Mouse (Mus musculus): ENCODE data around the gene Mpped2. TPM values are rescaled to one million over a fixed set of nuclear protein-coding genes. Genes with fewer than 3 reads are reported as not detected.

Mpped2 gene
- total RNA-seq (2017), result 0.73 and 1.0 TPM in 2 replicates

DNA sequence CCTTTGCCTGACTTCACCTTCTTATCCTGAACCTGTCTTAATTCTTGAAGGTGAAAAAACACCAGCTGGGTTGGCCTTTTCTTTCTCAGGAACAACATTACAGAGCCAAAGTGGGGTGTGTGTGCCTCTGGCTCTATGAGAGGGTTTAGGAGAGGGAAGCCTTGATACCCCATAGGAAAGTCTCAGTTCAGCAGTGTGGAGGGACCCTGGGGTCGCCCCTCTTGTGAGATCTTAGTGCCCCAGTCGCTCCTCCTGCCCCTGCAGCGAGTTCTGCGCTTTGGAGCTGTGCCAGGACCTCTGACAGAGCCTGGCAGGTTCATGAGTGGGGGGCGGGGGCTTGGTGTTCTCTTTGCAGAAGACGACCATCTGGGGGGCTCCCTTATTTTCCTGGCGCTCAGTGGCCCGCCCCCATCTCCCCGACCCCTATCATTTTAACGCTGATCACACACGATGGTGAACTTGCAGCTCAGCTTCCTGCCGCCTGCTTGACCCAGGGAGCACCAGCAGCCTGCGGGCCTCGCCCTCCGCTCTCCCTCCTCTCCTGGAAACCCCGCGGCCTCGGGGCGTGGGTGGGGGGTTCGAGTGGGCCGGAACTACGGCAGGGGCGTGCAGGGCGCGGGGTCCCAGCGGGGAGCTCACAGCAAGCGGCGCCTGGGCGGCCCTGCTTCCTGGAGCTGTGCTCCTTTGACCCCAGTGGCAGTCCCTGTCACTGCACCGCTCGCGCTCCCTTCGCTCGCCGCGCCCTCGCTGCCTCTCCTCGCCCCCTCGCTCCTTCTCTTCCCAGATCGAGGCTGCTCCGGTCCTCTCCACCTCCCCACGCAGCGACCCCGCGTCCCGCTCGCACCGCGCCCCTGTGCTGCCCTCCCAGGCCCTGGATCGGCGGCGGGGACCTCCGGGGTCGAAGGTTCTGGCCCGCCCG, at the start of gene Mpped2:
TSS of gene Mpped2 (plus strand) at position 487 of the 919 bp plus-strand sequence.
- ATAC-seq (replicated peaks; ENCODE audit: low read depth, poor library complexity, severe bottlenecking), result peak; percentile 85

DNA sequence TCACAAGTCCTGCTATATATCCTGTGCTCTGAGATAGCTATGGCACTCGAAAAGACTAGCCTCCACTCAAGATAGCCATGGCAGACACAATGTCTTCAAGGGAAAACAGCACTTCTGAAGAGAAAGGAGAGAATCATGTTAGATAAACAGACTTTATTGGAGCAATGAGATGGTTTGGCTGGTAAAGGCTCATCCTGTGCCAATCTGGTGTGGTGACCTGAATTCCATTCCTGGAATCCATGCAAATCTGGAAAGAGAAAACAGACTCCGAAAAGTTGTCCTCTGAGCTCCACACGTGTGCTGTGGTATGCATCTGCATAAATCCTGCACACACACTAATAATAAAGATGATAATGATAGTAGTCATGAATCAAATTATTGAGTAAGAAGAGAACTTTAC, 48.3 kb upstream of the Mpped2 start:
- ATAC-seq (replicated peaks; ENCODE audit: low read depth, poor library complexity, severe bottlenecking), result no peak

DNA sequence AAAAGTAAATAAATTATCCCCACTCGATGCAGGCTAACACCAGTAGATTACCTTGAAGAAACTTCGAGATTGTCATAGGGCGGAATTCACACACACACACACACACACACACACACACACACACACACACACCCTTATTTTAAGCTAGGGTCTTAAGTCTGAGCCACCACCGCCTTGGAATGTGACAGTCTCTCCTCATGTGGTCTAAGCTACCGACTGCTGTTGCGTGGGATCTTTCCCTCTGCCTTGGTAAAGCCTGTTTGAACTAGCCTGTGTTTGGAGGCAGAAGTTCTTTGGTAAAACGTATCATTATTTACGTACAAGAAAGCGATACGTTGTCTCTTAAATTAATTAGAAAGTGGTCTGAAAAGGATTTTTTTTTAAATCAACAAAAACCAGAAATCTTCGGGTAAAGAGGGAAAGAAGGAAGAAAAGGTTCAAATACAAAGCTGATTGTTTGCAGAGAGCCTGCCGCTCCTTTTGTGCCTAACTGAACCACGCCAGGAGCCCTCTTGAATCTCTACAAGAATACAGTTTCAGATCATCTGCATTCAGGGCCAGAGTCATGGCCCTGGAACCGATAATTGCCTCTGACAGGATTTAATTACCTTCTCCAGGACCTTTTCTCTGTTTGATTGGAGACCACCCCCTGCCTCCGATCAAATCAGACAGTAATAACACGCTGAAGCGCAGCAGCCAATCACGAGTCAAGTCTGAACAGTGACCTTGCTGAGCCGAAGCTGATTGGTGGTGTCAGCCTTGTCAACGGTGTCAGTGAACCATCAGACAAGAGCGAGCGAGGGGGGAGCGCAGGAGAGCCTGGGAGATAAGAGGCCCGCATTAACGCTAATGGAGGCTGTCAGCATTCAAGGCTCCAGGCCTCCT, 43.1 kb upstream of the Mpped2 start:
- peak; percentile 99 for ATAC-seq (replicated peaks; ENCODE audit: low read depth, poor library complexity, severe bottlenecking)

DNA sequence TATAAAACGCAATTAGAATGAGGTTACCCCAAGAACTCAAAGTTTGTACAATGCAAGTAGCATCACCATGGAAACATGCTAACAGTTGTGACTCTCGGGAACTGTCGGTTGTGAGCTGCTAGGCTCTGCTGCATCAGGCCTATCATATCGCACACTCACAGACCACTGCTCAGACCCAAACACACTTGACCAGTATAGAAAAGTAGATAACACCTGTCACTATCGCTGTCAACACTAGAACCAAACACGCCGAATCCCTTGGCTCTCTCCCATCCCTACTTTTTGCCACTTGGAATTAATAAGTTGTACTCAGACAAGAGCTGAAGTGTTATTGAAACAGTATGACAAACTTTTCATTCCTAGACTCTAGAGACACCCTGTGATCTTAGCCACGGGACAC, 40.9 kb upstream of the Mpped2 start:
- ATAC-seq (replicated peaks; ENCODE audit: low read depth, poor library complexity, severe bottlenecking), result no peak

DNA sequence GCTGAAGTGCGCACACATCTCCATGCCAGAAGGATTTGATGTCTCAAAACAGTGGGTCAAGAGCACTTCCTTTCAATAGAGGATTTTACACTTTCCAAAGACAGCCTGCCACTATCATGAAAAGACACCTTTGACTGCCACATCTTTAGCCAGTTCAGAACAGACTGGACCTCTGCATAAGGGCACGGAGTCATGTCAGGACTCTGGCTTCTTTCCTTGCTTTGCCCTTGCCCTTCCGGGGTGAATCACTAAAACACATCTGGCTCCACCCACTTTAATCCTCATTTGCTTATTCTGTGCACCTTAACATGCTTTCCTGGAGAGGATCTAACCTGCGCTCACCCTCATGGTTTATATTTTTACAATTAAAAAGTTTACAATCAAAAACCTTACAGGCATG, 40.3 kb upstream of the Mpped2 start:
- no peak for ATAC-seq (replicated peaks; ENCODE audit: low read depth, poor library complexity, severe bottlenecking)

DNA sequence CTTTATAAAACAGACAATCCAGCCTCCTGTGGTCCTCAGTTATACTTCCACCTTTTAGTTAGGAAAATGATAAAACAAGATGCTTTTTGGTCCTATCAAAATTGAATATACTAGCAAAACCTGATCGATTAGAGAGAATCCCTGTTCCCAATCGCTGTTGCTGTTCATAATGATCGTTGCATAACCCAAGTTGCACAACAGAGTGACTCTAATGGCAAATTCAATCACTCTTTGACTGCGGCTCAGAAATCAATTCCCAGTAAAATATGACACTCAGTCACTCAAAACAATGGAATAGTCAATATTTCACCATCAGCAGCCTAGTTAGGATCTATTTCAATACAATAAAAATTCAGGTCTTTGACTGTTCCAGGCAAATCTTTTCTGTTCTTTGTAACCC, 39.8 kb upstream of the Mpped2 start:
- no peak for ATAC-seq (replicated peaks; ENCODE audit: low read depth, poor library complexity, severe bottlenecking)

DNA sequence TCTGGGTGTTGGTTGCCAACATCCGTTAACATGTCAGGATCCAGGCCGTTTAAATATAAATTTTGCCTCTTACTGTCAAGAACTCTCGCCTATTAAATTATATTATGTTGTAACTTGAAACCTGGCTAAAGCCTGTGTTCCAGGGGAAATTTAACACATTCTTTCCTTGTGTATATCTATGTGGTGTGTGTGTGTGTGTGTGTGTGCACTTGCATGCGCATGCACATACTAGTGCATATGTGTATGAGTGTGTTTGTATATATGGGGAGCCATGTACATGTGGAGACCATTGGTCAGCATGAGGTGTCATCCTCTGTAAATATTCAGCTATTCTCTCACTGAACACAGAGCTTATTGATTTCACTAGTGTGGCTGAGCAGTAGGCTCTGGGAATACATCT, 37.8 kb upstream of the Mpped2 start:
- ATAC-seq (replicated peaks; ENCODE audit: low read depth, poor library complexity, severe bottlenecking), result no peak

DNA sequence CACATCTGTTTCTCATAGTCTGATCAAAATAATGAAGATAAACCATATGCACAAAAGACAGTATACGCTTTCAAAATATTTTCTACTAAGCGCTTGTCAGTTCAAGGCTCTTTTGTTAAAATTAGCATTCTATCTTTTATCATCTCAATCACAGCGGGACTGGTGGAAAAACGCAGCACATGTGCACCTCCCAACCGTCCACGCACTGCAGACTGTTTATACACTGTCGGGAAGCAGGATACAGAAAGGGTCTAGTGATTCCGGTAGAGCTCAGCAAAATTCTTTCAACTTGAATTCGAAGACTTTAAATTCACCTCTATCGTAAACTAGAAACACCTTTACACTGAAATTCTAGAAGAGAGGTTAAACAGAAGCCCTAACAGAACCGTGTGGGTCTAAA, 27.8 kb upstream of the Mpped2 start:
- ATAC-seq (replicated peaks; ENCODE audit: low read depth, poor library complexity, severe bottlenecking), result no peak

DNA sequence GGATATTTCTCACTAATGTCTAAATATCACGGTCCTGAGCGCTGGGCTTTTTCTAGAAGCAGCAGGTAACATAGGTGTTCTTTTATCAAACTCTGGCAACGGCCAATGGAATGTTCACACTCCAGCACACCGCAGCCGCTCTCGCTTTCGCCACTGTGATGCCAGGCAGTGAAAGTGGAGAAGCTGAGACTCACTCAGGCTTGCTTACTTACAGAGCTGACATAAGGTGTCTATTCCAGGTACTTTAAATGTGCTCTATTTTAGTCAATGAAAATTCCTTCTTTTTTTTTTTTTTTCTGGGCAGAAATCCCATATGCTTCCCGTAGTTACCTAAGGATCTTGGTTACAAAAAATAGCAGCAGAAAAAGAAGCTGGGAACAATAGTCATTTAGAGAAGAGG, 18.8 kb upstream of the Mpped2 start:
- ATAC-seq (replicated peaks; ENCODE audit: low read depth, poor library complexity, severe bottlenecking), result no peak

DNA sequence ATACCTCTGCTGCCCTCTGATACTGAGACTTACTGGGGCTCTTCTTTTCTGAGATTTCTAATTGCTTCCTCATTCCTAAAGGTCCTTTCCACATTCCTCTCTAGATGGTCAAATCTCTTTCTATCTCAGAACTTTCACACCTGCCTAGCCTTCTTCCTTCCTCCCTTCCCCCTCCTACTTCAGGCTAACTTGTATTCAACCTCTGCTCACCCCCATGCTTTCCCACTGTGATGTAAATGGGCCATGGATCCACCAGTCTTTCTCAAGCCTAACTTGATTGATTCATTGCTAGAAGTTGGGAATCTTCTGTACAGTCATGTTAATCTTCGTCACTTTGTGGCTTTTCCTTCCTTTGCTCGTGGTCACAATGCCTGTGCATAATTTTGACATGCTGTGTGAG, 15.6 kb upstream of the Mpped2 start:
- no peak for ATAC-seq (replicated peaks; ENCODE audit: low read depth, poor library complexity, severe bottlenecking)

DNA sequence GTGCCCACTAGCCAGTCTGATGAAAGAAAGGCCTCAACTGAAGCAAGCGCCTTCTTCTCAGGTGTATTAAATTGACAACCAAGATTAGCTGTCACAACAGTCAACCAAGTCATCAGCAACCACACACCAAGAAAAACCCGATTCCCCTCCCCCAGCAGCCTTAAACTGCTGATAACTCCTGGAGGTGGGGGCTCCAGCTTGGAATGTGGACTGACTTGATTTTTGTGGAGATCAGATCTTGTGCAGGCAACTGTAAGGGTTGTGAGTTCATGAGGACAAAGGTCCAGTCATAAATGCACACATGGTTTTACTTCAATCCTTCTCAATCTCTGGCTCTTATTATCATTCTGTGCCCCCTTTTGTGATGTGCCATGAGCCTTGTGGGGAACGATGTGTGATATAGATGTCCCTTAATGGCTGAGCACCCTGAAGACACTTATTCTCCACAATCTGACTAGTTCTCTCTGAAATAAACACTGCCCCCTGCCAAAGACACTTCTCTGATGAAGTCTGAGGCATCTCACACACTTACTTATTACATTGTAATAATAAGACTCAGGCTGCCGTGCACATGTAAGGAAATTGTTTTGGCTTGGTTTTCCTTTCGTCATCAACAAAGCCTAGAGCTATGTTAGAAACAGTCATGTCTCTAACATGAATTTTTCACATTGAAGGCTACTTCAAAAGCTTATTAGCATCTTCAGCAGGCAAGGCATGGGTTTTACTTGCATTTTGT, 13.2 kb upstream of the Mpped2 start:
- no peak for ATAC-seq (replicated peaks; ENCODE audit: low read depth, poor library complexity, severe bottlenecking)

DNA sequence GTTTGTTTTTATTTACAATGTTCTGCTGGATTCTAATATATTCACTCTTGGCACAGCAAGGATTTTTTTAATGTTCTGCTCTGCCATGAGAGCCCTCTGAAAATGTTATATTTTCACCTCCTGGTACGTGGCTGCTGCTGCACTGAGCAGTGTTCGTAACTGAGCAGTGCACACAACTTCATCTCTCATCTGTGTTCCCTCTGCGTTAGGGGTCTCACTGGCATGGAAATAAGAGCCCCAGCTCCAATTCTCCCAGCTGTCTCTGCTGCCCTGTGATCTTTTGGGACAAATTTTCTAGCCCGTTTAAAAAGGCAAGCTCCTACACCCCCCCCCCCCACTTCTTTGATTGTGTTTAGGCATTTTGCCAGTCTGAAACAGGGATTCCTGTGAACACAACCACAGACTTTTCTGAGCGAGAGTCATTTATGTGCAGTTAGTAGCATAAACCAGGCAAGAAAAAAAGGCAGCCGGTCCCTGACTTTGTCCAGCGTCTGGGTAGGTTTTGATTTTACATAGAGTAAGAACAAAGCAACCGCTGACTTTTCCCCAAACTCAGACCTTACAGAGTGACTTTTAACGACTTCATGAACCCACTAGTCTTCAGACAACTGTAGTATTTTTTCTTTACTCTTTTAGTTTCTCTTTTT, 9.8 kb upstream of the Mpped2 start:
- ATAC-seq (replicated peaks; ENCODE audit: low read depth, poor library complexity, severe bottlenecking), result no peak

DNA sequence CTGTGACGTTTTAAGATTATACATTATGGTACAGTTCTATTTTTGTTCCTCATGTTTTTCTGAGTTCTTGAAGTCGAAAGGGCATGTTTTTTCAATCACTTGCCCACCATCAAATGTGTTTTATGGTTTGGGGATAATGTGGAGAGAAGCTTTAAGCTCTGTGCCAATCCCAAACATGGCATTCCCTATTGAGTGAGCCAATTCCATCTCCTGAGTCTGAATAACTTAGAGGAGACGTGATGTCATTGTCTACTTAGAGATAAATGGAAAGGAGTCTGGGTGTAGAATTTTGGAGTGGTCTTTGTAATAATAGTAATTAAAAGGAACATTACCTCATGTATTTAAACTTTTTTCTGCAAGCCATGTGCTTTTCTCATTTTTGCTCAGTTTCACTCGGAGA, 9.2 kb upstream of the Mpped2 start:
- no peak for ATAC-seq (replicated peaks; ENCODE audit: low read depth, poor library complexity, severe bottlenecking)

DNA sequence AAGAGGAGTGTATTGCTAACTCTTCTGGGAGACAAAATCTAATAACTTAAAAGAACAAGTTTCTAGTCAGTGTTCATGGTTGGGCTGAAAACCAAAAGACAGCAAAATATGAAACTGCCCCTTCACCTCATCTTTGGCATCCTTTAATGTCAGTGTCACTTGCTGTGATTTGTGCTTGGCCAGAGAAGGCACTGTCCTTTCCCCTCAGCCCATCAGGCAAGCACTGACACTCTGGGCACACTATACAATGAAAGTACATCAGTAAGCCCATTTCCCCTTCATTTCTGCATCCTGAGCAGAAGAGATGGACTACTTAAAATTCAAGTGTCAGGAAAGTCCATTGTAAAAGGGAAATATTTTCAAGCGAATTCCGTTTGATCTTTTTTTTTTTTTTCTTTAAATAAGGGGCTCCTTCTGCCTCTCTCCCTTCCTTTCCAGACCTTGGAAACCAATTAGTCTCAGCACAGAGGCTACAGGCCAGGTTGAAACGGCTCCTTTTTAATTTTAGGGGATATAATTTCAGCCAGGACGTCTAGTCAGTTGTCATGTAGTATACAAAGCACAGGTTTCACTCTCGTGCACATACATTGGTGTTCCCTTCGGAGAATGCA, 1.2 kb upstream of the Mpped2 start:
- no peak for ATAC-seq (replicated peaks; ENCODE audit: low read depth, poor library complexity, severe bottlenecking)

DNA sequence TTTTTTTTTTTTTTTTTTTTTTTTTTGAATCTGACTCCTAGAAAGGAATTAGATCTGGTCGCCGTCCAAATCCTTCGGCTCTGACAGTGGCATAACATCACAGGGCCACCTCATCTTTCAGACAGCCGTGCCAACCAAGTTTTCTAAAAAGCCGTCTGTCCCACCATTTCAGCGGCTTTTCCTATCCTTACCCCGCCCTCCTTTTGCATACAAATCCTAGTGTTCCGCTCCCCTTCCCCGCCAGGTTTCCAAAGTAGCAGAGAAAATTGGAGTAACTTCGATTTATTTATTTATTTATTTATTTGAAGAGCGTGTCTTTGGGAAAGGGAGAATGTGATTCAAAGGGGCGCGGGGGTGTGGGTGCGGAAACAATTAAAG, 675 bp upstream of the Mpped2 start:
- ATAC-seq (replicated peaks; ENCODE audit: low read depth, poor library complexity, severe bottlenecking), result no peak

DNA sequence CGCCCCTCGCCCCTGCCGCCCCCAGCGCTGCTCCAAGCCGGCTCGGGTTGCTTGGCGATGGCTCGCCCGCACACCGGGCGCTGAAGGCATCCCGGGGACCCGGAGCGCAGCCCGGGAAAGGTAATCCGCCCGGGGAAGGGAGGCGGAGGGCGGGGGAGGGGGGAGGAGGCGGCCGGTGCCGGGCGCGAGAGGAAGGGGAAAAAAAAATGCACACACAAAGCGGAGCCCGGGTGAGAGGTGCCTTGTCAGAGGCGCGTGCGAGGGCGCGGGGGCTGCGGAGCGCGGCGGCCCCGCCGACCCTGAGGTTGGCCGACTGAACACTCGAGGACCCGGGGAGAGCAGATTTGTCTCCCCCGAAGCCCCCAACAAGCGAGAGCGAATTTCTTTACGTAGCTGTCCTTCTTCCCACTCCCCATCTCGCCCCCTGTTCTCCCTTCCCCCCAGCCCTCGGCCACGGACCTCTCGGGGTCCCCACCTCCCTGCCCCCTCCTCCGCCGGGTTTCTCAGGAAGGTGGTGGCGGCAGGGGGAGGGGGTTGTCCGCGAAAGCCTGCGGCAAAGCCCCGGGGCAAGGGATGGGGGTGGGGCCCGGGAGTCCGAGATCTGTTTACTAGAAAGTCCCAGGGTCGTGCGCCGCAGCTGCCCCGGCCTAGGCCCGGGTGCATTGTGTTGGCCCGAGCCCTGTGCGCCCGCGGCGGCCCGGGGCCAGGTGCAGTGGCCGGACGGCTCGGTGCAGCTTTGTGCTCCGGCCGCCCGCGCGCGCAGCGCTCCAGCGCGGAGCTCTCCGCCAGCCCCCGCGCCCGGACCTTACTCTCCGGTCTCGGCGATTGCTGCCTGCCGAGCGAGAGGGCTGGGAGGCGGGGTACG, 865 bp downstream of the Mpped2 start:
- no peak; the same call in 1 of the 2 replicates for ATAC-seq (replicated peaks; ENCODE audit: low read depth, poor library complexity, severe bottlenecking)

DNA sequence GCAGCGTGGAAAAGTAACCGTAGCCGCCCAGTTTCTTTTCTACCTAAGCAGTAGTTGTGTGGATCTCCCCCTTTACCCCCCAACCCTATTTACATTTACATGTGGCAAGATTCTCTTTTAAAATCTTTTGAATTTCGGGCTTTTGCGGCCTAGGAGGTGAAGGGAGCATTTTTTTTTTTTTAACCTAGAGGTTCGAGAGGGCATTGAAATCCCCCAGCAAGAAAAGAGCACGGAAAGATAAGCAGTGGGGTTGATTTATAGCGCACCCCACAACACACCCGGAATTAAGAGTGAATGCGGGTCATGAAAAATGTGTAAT, 1.5 kb downstream of the Mpped2 start:
- ATAC-seq (replicated peaks; ENCODE audit: low read depth, poor library complexity, severe bottlenecking), result no peak

DNA sequence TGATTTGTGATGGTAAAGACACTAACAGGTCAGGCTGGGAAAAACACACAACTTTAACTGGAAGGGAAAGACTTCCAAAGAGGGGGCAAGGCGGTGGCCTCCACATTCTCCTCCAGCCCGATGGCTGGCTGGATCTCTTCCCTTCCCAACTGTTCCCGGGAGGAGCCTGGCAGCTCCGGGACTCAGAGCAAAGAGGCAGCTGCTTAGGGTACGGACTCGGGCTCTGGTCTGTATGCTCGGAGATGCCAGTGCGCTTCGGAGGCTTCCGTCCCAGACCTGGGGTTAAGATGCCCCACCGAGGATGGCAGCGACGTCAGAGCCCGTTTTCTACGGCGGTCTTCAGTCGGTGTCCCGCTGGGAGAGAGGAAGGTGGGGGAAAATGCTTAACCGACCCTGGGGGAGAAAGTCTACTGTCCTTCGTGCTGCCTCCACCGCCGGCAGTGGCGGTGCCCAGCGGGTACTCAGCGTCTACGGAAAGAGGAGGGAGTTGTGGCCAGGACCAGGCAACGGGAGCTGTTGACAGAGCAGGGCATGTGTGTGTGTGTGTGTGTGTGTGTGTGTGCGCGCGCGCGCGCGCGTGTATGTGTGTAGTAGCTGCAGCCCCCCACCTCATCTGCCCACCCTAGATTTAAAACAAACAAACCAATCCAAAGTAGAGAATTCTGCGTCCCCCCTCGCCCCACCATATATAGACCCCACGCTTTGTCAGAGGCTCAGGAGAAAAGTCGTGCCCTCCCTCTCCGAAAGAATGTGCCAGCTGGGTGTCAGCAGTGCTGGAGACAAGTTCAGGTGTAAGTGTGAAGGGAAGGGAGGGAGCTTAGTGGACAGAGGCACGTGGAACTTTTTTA, 2.0 kb downstream of the Mpped2 start:
- ATAC-seq (replicated peaks; ENCODE audit: low read depth, poor library complexity, severe bottlenecking), result peak; percentile 42
